Mouse (Mus musculus): ENCODE data around the gene Gm8369.
"Not testable (repeated sequence)": the region's sequence is repeated elsewhere in the genome, so short reads cannot be mapped to it uniquely, and the experiment has no call there.

The Gm8369 gene

GRCm38 (mm10) chr19:11500796-11501195 is 15.1 kb downstream of the Gm8369 start:
- in situ Hi-C loops (cut with MboI; ENCODE audit: low pct_unique_long_range_greater_than_20kb in 1 of 2, low sequenced_read_pairs in 2 of 2, unreplicated experiment in 1 of 2), result no loop called here

- in situ Hi-C loops (cut with MboI; ENCODE audit: low pct_unique_long_range_greater_than_20kb in 1 of 2, low sequenced_read_pairs in 2 of 2, unreplicated experiment in 1 of 2), result no loop called here
Measured at GRCm38 (mm10) chr19:11501326-11501725, 15.6 kb downstream of the Gm8369 start.

GRCm38 (mm10) chr19:11504857-11505256 is 19.1 kb downstream of the Gm8369 start:
- in situ Hi-C loops (cut with MboI; ENCODE audit: low pct_unique_long_range_greater_than_20kb in 1 of 2, low sequenced_read_pairs in 2 of 2, unreplicated experiment in 1 of 2), result no loop called here

- in situ Hi-C loops (cut with MboI; ENCODE audit: low pct_unique_long_range_greater_than_20kb in 1 of 2, low sequenced_read_pairs in 2 of 2, unreplicated experiment in 1 of 2), result no loop called here
Measured at GRCm38 (mm10) chr19:11513458-11513857, 27.7 kb downstream of the Gm8369 start.

GRCm38 (mm10) chr19:11516246-11516645 is 30.5 kb downstream of the Gm8369 start, which contains the start of gene Ms4a6b:
TSS of gene Ms4a6b (plus strand) at chr19:11516512.
- in situ Hi-C loops (cut with MboI; ENCODE audit: low pct_unique_long_range_greater_than_20kb in 1 of 2, low sequenced_read_pairs in 2 of 2, unreplicated experiment in 1 of 2), result no loop called here

- in situ Hi-C loops (cut with MboI; ENCODE audit: low pct_unique_long_range_greater_than_20kb in 1 of 2, low sequenced_read_pairs in 2 of 2, unreplicated experiment in 1 of 2), result no loop called here
Measured at GRCm38 (mm10) chr19:11516845-11517244, 31.1 kb downstream of the Gm8369 start.

- in situ Hi-C loops (cut with MboI; ENCODE audit: low pct_unique_long_range_greater_than_20kb in 1 of 2, low sequenced_read_pairs in 2 of 2, unreplicated experiment in 1 of 2), result not testable (repeated sequence)
Measured at GRCm38 (mm10) chr19:11517373-11517772, 31.6 kb downstream of the Gm8369 start.

- in situ Hi-C loops (cut with MboI; ENCODE audit: low pct_unique_long_range_greater_than_20kb in 1 of 2, low sequenced_read_pairs in 2 of 2, unreplicated experiment in 1 of 2), result not testable (repeated sequence)
Measured at GRCm38 (mm10) chr19:11518356-11518755, 32.6 kb downstream of the Gm8369 start.

- in situ Hi-C loops (cut with MboI; ENCODE audit: low pct_unique_long_range_greater_than_20kb in 1 of 2, low sequenced_read_pairs in 2 of 2, unreplicated experiment in 1 of 2), result no loop called here
Measured at GRCm38 (mm10) chr19:11520146-11520545, 34.4 kb downstream of the Gm8369 start.

- in situ Hi-C loops (cut with MboI; ENCODE audit: low pct_unique_long_range_greater_than_20kb in 1 of 2, low sequenced_read_pairs in 2 of 2, unreplicated experiment in 1 of 2), result no loop called here
Measured at GRCm38 (mm10) chr19:11533421-11533820, 47.7 kb downstream of the Gm8369 start.

GRCm38 (mm10) chr19:11533888-11534445 is 48.2 kb downstream of the Gm8369 start:
- in situ Hi-C loops (cut with MboI; ENCODE audit: low pct_unique_long_range_greater_than_20kb in 1 of 2, low sequenced_read_pairs in 2 of 2, unreplicated experiment in 1 of 2), result no loop called here

GRCm38 (mm10) chr19:11536593-11536992 is 50.9 kb downstream of the Gm8369 start, which contains the start of gene Ms4a4d:
TSS of gene Ms4a4d (plus strand) at chr19:11536801.
- in situ Hi-C loops (cut with MboI; ENCODE audit: low pct_unique_long_range_greater_than_20kb in 1 of 2, low sequenced_read_pairs in 2 of 2, unreplicated experiment in 1 of 2), result no loop called here

- in situ Hi-C loops (cut with MboI; ENCODE audit: low pct_unique_long_range_greater_than_20kb in 1 of 2, low sequenced_read_pairs in 2 of 2, unreplicated experiment in 1 of 2), result no loop called here
Measured at GRCm38 (mm10) chr19:11537336-11537735, 51.6 kb downstream of the Gm8369 start.

- in situ Hi-C loops (cut with MboI; ENCODE audit: low pct_unique_long_range_greater_than_20kb in 1 of 2, low sequenced_read_pairs in 2 of 2, unreplicated experiment in 1 of 2), result not testable (repeated sequence)
Measured at GRCm38 (mm10) chr19:11540166-11540821, 54.6 kb downstream of the Gm8369 start.

- in situ Hi-C loops (cut with MboI; ENCODE audit: low pct_unique_long_range_greater_than_20kb in 1 of 2, low sequenced_read_pairs in 2 of 2, unreplicated experiment in 1 of 2), result not testable (repeated sequence)
Measured at GRCm38 (mm10) chr19:11544383-11544782, 58.6 kb downstream of the Gm8369 start.

- in situ Hi-C loops (cut with MboI; ENCODE audit: low pct_unique_long_range_greater_than_20kb in 1 of 2, low sequenced_read_pairs in 2 of 2, unreplicated experiment in 1 of 2), result no loop called here
Measured at GRCm38 (mm10) chr19:11547911-11548310, 62.2 kb downstream of the Gm8369 start.

GRCm38 (mm10) chr19:11554726-11555125 is 69.0 kb downstream of the Gm8369 start:
- in situ Hi-C loops (cut with MboI; ENCODE audit: low pct_unique_long_range_greater_than_20kb in 1 of 2, low sequenced_read_pairs in 2 of 2, unreplicated experiment in 1 of 2), result no loop called here

- in situ Hi-C loops (cut with MboI; ENCODE audit: low pct_unique_long_range_greater_than_20kb in 1 of 2, low sequenced_read_pairs in 2 of 2, unreplicated experiment in 1 of 2), result not testable (repeated sequence)
Measured at GRCm38 (mm10) chr19:11559560-11559959, 73.8 kb downstream of the Gm8369 start.

All from mouse embryonic stem cell (cell line).